Mouse (Mus musculus): Measurements from ENCODE around the gene Rint1. TPM values are rescaled to one million over a fixed set of nuclear protein-coding genes. Genes with fewer than 3 reads are reported as not detected.
A peak's percentile ranks its signal among the peaks of the same experiment; 100 is the strongest.

Gene Rint1
- polyA plus RNA-seq, 1 experiment from 2014 or later: 26.0 TPM

DNA sequence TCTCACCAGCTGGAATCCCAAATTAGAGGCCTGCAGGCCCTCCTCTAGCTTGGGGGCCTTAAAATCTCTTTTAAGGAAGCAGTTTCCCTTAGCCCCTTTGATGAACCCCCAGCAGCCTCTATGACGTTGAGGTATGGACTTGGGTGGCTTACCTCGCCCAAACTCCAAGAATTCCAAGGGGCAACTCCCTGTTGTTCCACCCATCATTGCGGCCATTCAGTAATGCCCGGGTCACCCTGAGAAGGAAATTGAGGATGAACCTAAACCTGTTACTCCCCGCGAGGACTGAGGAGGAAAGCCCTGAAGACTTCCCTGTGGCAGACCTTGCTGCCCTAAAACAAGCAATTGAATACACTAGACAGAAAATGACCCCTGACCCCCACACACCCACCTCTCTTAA is 68.0 kb downstream of the Rint1 start:
- H3K36me3 ChIP-seq: peaks cover 42% of the 10 kb centered on the region
- H3K27me3 ChIP-seq: no peaks in the 10 kb centered on the region
- no peak overlapping the region for H3K4me2 ChIP-seq
- ATAC-seq (replicated peaks; ENCODE audit: insufficient number of reproducible peaks, insufficient read depth, low FRiP score, low read depth): no peak
- no peak overlapping the region for H3K4me3 ChIP-seq
- H3K9ac ChIP-seq: no peak overlapping the region
- H3K9me3 ChIP-seq (replicated peaks): no peaks in the 10 kb centered on the region
- no peak overlapping the region for H3K27ac ChIP-seq
- 91% methylated on average over 6 of the region's 6 CpGs for WGBS
- peaks cover 7% of the 10 kb centered on the region for H3K4me1 ChIP-seq (replicated peaks)

DNA sequence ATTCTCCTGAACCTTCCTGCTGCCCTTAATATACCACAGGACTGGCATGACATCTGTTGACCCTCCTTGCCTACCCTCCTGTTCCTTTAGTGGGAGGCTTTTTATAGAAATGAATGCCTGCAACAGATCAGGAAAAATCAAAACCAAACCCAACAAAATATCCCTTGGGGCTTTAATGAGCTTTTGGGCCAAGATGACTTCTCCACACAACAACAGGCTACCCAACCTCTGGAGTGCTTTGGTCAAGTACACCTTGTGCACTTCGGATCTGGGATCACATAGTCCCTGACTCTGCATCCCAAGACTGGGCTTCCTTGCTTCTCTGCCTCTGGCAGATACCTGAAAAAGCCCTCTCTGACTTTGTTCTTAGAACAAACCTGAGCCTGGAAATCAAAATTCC is 68.7 kb downstream of the Rint1 start:
- 85% methylated on average over 1 of the region's 1 CpGs for WGBS
- H3K36me3 ChIP-seq: peaks cover 42% of the 10 kb centered on the region
- no peaks in the 10 kb centered on the region for H3K27me3 ChIP-seq
- no peak overlapping the region for H3K4me2 ChIP-seq
- H3K4me3 ChIP-seq: no peak overlapping the region
- ATAC-seq (replicated peaks; ENCODE audit: insufficient number of reproducible peaks, insufficient read depth, low FRiP score, low read depth): no peak
- no peak overlapping the region for H3K9ac ChIP-seq
- no peak overlapping the region for H3K27ac ChIP-seq
- H3K9me3 ChIP-seq (replicated peaks): no peaks in the 10 kb centered on the region
- peaks cover 7% of the 10 kb centered on the region for H3K4me1 ChIP-seq (replicated peaks)

DNA sequence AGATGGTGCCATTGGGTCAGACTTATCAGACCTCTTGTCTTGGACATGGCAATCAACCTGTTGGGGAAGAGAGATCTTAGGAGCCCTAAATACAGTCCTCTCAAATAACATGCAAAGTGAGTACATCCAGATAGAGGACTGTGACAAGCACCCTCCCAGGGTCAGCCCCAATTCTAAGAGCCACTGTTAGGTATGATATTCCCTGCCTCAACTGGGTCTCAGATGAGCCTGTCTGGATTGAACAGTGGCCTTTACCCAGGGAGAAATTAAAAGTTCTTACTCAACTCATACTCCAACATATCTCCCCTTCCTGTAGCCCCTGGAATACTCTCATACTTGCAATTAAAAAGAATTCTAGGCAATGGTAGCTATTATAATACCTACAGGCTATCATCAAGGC is 69.7 kb downstream of the Rint1 start:
- H3K4me1 ChIP-seq (replicated peaks): peaks cover 2% of the 10 kb centered on the region; the same call in 1 of the 2 replicates
- no peak overlapping the region for H3K4me3 ChIP-seq
- peaks cover 42% of the 10 kb centered on the region for H3K36me3 ChIP-seq
- no peaks in the 10 kb centered on the region for H3K27me3 ChIP-seq
- no peak overlapping the region for H3K4me2 ChIP-seq
- H3K27ac ChIP-seq: no peak overlapping the region
- H3K9ac ChIP-seq: no peak overlapping the region
- H3K9me3 ChIP-seq (replicated peaks): no peaks in the 10 kb centered on the region
- no peak for ATAC-seq (replicated peaks; ENCODE audit: insufficient number of reproducible peaks, insufficient read depth, low FRiP score, low read depth)

DNA sequence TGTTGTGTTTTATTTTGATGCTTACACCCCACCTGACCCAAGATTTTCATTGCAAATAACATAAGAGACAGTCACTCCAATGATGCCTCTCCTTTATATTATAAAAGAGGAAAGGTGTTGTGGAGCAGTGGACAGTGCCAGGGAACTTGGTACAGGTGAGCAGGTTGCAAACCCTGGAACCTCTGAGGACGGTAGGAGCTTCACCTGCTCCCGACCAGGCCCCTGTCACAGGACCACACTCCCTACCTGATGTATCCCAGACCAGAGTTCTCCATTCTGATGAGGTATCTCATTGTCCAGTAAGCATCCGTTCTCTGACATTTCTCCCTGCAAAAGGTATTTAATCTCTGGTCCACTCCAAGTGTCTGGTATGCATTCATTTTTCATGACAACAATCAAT is 70.5 kb downstream of the Rint1 start:
- WGBS: 70% methylated on average over 3 of the region's 3 CpGs
- Histone ChIP-seq H3K36me3 (peaks cover 35% of the 10 kb centered on the region), H3K27ac (no peak overlapping the region), H3K4me3 (no peak overlapping the region), H3K9ac (no peak overlapping the region), H3K27me3 (no peaks in the 10 kb centered on the region), H3K4me2 (no peak overlapping the region), H3K9me3 (replicated peaks) (no peaks in the 10 kb centered on the region), H3K4me1 (replicated peaks) (peaks cover 3% of the 10 kb centered on the region; the same call in 1 of the 2 replicates)
- no peak for ATAC-seq (replicated peaks; ENCODE audit: insufficient number of reproducible peaks, insufficient read depth, low FRiP score, low read depth)

DNA sequence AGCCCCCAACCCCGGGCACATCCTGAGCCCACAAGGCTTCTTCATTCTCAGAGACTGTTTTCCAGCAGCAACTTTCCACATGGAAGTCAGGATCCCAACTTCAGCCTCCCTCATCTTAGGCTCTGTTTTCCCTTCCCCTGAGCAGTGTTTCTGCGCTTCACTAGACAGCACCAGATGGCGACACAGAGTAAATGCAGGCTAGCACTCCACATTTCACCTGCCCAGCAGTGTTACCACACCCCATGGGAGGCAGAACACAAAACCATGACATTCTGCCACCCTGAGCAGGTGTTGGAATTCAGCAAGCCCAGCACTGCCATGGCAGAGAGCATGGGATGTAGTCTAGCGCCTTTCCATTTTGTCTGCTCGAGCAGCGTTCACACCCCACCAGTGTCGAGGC is 71.1 kb downstream of the Rint1 start:
- Histone ChIP-seq H3K9ac (no peak overlapping the region), H3K27me3 (no peaks in the 10 kb centered on the region), H3K36me3 (peaks cover 29% of the 10 kb centered on the region), H3K27ac (no peak overlapping the region), H3K4me1 (replicated peaks) (peaks cover 9% of the 10 kb centered on the region), H3K4me3 (no peak overlapping the region), H3K9me3 (replicated peaks) (no peaks in the 10 kb centered on the region), H3K4me2 (no peak overlapping the region)
- WGBS: 84% methylated on average over 7 of the region's 7 CpGs
- ATAC-seq (replicated peaks; ENCODE audit: insufficient number of reproducible peaks, insufficient read depth, low FRiP score, low read depth): no peak

DNA sequence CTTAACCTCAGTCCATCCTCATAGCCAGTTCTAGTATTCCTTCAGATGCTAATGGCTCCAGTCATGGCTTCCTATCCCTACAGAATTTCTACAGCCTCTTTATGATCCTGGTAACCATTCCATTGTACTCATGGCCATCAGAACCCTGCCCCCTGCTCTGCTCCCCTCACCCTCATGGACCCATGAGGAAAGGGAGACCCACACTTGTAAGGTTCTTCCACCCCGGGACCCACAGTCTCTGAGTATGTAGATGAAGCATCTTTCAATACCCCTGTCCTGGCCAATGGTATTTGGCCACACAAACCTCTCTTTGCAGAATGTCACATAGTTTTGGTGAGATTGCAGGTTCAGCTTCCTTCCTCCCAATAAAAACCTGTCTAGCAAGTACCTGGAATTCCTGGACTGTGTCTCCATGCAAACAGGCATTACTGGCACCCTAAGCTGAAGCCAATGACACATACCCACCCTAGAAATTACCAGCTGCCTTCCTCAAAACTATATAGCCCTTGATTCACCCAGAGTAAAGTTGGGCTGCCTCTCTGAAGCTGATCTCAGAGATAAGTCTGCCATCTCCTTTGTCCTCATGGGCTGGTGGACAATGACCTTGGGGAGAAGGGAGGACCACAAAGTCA is 71.7 kb downstream of the Rint1 start:
- Histone ChIP-seq H3K4me2 (no peak overlapping the region), H3K9me3 (replicated peaks) (no peaks in the 10 kb centered on the region), H3K4me1 (replicated peaks) (peaks cover 14% of the 10 kb centered on the region), H3K4me3 (no peak overlapping the region), H3K36me3 (peaks cover 24% of the 10 kb centered on the region), H3K27ac (no peak overlapping the region), H3K27me3 (no peaks in the 10 kb centered on the region), H3K9ac (no peak overlapping the region)
- no peak for ATAC-seq (replicated peaks; ENCODE audit: insufficient number of reproducible peaks, insufficient read depth, low FRiP score, low read depth)
- 88% methylated on average over 1 of the region's 1 CpGs for WGBS

DNA sequence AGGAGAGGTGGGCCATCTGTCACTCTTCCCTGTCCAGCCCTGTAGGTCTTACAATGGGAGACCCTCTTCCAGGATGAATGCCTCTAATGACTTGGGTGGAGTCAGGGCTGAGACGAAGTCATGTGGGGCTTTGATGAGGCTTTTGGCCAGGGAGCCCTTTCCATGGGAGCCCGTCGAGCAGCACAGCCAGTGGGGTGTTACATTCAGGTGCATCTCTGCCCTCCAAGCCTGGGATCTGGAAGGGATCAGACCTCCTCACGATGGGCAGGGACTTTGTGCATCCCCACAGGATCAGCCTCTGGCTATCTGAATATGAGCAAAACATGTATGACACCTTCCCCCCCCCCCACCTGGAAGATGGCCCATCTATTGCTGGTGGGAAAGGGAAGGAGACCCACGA is 72.4 kb downstream of the Rint1 start:
- H3K4me1 ChIP-seq (replicated peaks): peaks cover 21% of the 10 kb centered on the region
- 84% methylated on average over 5 of the region's 5 CpGs for WGBS
- no peak overlapping the region for H3K4me3 ChIP-seq
- H3K9ac ChIP-seq: no peak overlapping the region
- no peaks in the 10 kb centered on the region for H3K9me3 ChIP-seq (replicated peaks)
- H3K27ac ChIP-seq: no peak overlapping the region
- no peaks in the 10 kb centered on the region for H3K27me3 ChIP-seq
- no peak overlapping the region for H3K4me2 ChIP-seq
- no peak for ATAC-seq (replicated peaks; ENCODE audit: insufficient number of reproducible peaks, insufficient read depth, low FRiP score, low read depth)
- peaks cover 18% of the 10 kb centered on the region for H3K36me3 ChIP-seq

DNA sequence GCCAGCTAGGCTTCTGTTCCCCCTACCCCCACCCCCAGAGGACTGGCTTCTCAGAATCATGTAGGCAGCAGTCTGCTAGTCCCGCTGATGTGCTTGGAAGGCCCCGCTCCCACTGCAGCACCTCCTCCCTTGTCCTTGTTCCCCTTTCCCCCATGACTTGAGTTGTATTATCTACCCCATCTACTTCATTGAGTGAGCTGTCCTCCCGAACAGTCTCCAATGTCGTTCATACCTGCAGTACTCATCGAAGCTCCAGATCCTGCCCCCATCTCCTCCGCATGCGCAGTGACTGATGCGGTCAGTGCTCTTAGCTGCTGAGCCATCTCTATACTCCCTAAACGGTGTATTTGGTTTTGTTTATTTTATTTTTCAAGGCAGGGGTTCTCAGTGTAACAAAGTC is 74.2 kb downstream of the Rint1 start:
- Histone ChIP-seq H3K36me3 (0 out of 2 replicates have a peak, but pooled peaks cover 3% of the 10 kb centered on the region), H3K27me3 (no peaks in the 10 kb centered on the region), H3K9ac (no peak overlapping the region), H3K27ac (no peak overlapping the region), H3K4me2 (no peak overlapping the region), H3K4me1 (replicated peaks) (peaks cover 22% of the 10 kb centered on the region), H3K4me3 (no peak overlapping the region), H3K9me3 (replicated peaks) (no peaks in the 10 kb centered on the region)
- 92% methylated on average over 9 of the region's 9 CpGs for WGBS
- ATAC-seq (replicated peaks; ENCODE audit: insufficient number of reproducible peaks, insufficient read depth, low FRiP score, low read depth): no peak

DNA sequence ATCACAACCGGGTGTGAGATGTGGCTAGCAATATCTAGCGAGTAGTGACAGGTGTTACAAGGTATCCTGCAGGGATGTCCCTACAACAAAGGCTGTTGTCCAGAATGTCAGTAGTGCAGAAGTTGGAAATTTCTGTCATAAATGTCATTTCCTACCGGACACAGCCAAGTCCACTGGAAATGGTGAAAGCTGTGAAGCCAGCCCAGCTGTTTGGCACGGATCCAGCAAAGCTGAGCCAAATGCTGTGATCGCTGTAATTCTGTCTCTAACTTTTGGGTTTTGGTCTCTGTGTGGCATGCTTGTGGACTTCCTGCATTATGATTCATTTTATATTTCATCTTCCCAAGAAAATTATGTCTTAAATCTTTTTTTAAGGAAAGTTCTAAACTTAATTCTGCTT is 74.8 kb downstream of the Rint1 start:
- no peak overlapping the region for H3K27ac ChIP-seq
- 52% methylated on average over 5 of the region's 5 CpGs for WGBS
- H3K9ac ChIP-seq: no peak overlapping the region
- no peak overlapping the region for H3K4me3 ChIP-seq
- peaks cover 22% of the 10 kb centered on the region for H3K4me1 ChIP-seq (replicated peaks)
- no peaks in the 10 kb centered on the region for H3K36me3 ChIP-seq
- no peaks in the 10 kb centered on the region for H3K9me3 ChIP-seq (replicated peaks)
- H3K4me2 ChIP-seq: no peak overlapping the region
- H3K27me3 ChIP-seq: no peaks in the 10 kb centered on the region
- ATAC-seq (replicated peaks; ENCODE audit: insufficient number of reproducible peaks, insufficient read depth, low FRiP score, low read depth): no peak

DNA sequence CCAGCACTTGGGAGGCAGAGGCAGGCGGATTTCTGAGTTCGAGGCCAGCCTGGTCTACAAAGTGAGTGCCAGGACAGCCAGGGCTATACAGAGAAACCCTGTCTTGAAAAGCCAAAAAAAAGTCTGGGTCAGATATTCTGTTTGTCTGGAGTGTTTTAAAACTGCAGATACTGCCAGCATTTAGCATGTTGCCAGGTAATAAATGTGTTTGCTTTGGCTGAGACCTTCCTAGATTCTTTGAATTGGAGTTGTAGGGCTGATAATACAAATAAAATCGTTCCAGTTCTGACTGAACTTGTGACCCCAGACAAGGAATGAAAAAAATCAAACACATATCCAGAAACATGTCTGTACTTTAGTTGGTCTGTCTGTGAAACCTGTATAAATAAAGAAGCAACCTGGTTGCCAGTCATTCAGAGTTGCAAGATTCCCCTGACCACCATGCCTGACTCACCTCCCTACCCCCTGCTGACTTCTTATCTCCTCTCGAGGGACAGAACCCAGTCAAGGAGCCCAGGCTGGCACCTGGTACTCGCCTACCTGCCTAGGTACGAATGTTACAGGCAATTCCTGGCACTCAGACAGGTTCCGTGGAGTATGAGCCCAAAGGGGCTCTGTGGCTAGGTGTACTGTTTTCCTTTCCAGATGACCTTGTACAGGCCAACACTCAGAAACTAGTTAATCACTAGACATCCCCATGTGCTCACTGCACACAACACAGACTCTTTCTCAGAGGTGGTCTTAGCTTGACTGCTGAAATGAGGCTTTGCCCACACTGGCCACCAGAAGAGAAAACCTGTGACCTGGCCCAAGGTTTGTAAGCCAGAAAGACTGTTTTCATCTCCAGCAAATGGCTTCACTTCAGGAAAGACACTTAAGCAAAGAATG is 75.9 kb downstream of the Rint1 start:
- Histone ChIP-seq H3K4me1 (replicated peaks) (peaks cover 22% of the 10 kb centered on the region), H3K36me3 (no peaks in the 10 kb centered on the region), H3K9ac (no peak overlapping the region), H3K4me2 (no peak overlapping the region), H3K4me3 (no peak overlapping the region), H3K9me3 (replicated peaks) (no peaks in the 10 kb centered on the region), H3K27ac (peak overlapping the region; percentile 67), H3K27me3 (no peaks in the 10 kb centered on the region)
- no peak for ATAC-seq (replicated peaks; ENCODE audit: insufficient number of reproducible peaks, insufficient read depth, low FRiP score, low read depth)
- 57% methylated on average over 7 of the region's 7 CpGs for WGBS

DNA sequence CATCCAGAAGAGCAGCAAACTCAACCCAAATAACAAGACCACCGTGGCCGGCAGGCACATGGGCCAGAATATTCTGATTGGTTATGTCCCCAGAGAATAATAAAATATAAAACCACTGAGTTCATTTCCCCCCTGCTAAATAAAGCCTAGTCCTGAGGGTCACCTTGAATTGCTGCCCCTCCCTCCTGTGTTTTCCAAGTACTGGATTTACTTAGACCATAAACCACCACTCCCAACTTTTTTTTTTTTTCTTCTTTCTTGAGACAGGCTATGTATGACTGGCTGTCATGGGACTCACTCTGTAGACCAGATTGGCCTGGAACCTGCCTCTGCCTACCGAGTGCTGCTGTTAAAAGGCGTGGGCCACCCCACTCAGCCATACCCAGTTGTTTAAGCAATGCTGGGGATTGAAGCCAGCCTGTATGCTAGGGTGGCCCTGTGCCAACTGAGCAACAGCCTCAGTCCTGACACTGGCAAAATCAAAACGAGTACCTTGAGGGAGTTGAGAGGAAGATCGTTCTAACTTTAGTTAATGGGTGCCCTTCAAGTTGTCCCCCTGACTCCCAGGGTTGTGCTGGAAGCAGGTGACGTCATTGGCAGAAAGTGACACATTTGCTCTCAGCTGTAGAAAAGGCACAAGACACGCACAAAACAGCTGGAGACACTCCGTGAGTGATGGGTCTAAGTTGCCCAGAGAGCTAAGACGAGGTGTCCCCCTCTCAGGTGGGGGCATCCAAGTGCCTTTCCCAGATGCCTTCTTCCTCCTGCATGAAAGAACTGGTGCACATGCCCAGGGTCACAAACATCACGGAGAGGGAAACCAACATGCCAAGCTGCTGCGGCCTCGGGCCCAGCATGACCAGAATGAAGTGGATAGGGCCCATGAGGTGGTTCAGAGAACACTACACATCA is 76.8 kb downstream of the Rint1 start:
- Histone ChIP-seq H3K4me1 (replicated peaks) (peaks cover 22% of the 10 kb centered on the region), H3K27ac (peak overlapping the region; percentile 67), H3K4me2 (no peak overlapping the region), H3K4me3 (no peak overlapping the region), H3K9ac (no peak overlapping the region), H3K27me3 (no peaks in the 10 kb centered on the region), H3K9me3 (replicated peaks) (no peaks in the 10 kb centered on the region), H3K36me3 (no peaks in the 10 kb centered on the region)
- no peak for ATAC-seq (replicated peaks; ENCODE audit: insufficient number of reproducible peaks, insufficient read depth, low FRiP score, low read depth)
- WGBS: 76% methylated on average over 13 of the region's 13 CpGs

All from heart, embryonic 15.5 days (tissue).